Mouse (Mus musculus) G1E (cell line): ENCODE data around the gene Gab2. TPM values are rescaled to one million over a fixed set of nuclear protein-coding genes. Genes with fewer than 3 reads are reported as not detected.

Source experiments
- ATAC-seq: 2 replicates; pipeline ENCODE4 v1.8.0; 2016; ENCODE audit warnings: mild to moderate bottlenecking; ENCODE audit not compliant: insufficient number of reproducible peaks, poor library complexity, low FRiP score, severe bottlenecking; ENCODE audit errors: extremely low read depth
- DNase-seq: peaks from one replicate; pipeline ENCODE4 v3.0.0; 2012; ENCODE audit warnings: low spot score
- H3K27me3 ChIP-seq: 2 replicates; pipeline ENCODE4 v1.6.1; 2012; ENCODE audit warnings: mild to moderate bottlenecking, low read length, inconsistent platforms; ENCODE audit not compliant: insufficient read depth
- H3K36me3 ChIP-seq: replicated peaks from 2 replicates; pipeline ENCODE3; 2012; ENCODE audit warnings: mild to moderate bottlenecking, inconsistent platforms
- H3K4me1 ChIP-seq: 2 replicates; pipeline ENCODE4 v1.6.1; 2012; ENCODE audit warnings: low read depth, low read length, inconsistent platforms, mixed read lengths; ENCODE audit not compliant: insufficient read depth
- H3K4me3 ChIP-seq: 2 replicates; pipeline ENCODE4 v1.5.1; 2012; ENCODE audit warnings: low read depth, mild to moderate bottlenecking, inconsistent platforms, low read length, moderate library complexity, mixed read lengths
- H3K9me3 ChIP-seq: replicated peaks from 2 replicates; pipeline ENCODE4 v1.6.1; 2012; ENCODE audit warnings: inconsistent platforms
- CTCF ChIP-seq: IDR thresholded peaks from 2 replicates; pipeline ENCODE4 v1.5.1; 2012; ENCODE audit warnings: low read depth, low read length, inconsistent platforms, mixed read lengths
- GATA1 ChIP-seq: IDR thresholded peaks from 2 replicates; pipeline ENCODE4 v1.6.1; 2012; ENCODE audit warnings: borderline replicate concordance, low read length, inconsistent platforms, mixed read lengths
- GATA2 ChIP-seq: IDR thresholded peaks from 2 replicates; pipeline ENCODE4 v1.6.1; 2012; ENCODE audit warnings: low read depth, low read length, inconsistent platforms, borderline replicate concordance
- POLR2AphosphoS5 ChIP-seq: IDR thresholded peaks from 2 replicates; pipeline ENCODE4 v1.6.1; 2012; ENCODE audit warnings: low read depth, low read length, inconsistent platforms; ENCODE audit not compliant: insufficient replicate concordance
- TAL1 ChIP-seq: conservative IDR thresholded peaks from 2 replicates; pipeline ENCODE4 v1.6.1; 2012; ENCODE audit warnings: low read depth, low read length, inconsistent platforms, mixed read lengths
- polyA plus RNA-seq: library from polyadenylated mRNA; stranded (reverse); fragments of >175 nt; gene quantifications from 2 replicates; pipeline ENCODE4 v1.2.3, GENCODE M21; 2012
- total RNA-seq, 2 experiments: library from RNA; stranded (forward) in 1 of 2; stranded (reverse) in 1 of 2; fragments of 200-1000 nt in 1 of 2; fragments of >200 nt in 1 of 2; fragmentation: Nextera tagmentation in 1 of 2; gene quantifications; 2 replicates each; pipeline ENCODE4 v1.2.3; 2014 to 2017

The Gab2 gene
- total and polyA plus RNA-seq, 3 experiments: 13.2 to 80.3 (median 22.7) TPM

- H3K4me1 ChIP-seq: peaks cover 19% of the 10 kb centered on the region
- H3K9me3 ChIP-seq: no peaks in the 10 kb centered on the region
- TF ChIP-seq TAL1 (no peak), GATA1 (no peak), CTCF (no peak), GATA2 (no peak)
- H3K27me3 ChIP-seq: peaks cover 48% of the 10 kb centered on the region
- DNase-seq (no peak), ATAC-seq (no peak)
- H3K4me3 ChIP-seq: no peak overlapping the region
- H3K36me3 ChIP-seq: no peaks in the 10 kb centered on the region
Observed at GRCm38 (mm10) chr7:97349438-97349837, 268.1 kb downstream of the Gab2 start.

DNA sequence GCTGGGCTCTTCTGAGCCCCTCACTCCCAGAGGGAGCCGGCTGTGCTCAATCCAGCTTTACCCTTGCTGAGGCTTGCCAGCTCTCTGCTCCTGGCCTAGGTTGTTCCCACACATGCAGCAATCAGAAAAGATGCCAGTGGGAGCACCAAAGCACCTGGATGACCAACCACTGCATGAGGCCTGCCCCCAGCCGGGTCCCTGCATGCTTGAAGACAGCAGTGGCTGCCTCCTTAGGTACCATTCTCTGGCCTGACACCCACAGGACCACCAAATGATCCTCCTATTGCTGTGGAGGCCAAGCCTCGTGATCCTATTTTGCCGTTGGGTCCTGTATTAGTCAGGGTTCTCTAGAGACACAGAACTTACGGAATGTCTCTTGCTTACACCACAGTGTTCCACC is 269.5 kb downstream of the Gab2 start:
- Histone ChIP-seq H3K36me3 (no peaks in the 10 kb centered on the region), H3K4me3 (no peak overlapping the region), H3K27me3 (peaks cover 55% of the 10 kb centered on the region), H3K9me3 (no peaks in the 10 kb centered on the region), H3K4me1 (peaks cover 21% of the 10 kb centered on the region)
- no peak for DNase-seq
- TF ChIP-seq CTCF (no peak), TAL1 (no peak), GATA1 (no peak), POLR2AphosphoS5 (no peak), GATA2 (no peak)
- ATAC-seq: no peak

GRCm38 (mm10) chr7:97351792-97352513 is 270.6 kb downstream of the Gab2 start:
- ATAC-seq (no peak), DNase-seq (no peak)
- peaks cover 64% of the 10 kb centered on the region for H3K27me3 ChIP-seq
- H3K9me3 ChIP-seq: no peaks in the 10 kb centered on the region
- H3K4me1 ChIP-seq: peaks cover 14% of the 10 kb centered on the region
- H3K4me3 ChIP-seq: no peak overlapping the region
- H3K36me3 ChIP-seq: no peaks in the 10 kb centered on the region
- TF ChIP-seq POLR2AphosphoS5: no peak
- no peak for TF ChIP-seq TAL1

DNA sequence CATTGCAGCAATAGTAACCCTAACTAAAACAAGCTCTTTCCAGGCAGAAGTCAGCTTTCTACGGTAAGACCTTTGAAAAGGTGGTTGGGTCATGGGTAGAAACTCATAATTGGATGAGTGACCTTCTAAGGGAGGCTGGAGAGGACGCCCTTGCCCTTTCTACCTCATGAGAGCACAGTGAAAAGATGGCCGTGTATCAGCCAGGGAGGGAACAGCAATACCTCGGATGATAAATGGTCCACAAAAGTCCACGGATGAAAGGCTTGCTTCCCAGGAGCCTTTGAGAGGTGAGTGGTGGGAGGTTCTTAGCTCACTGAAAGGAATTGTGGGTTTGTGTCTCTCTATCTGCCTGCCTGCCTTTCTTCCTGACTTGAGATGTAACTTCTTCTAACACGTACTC is 272.0 kb downstream of the Gab2 start:
- Histone ChIP-seq H3K4me1 (peaks cover 10% of the 10 kb centered on the region), H3K27me3 (peaks cover 65% of the 10 kb centered on the region), H3K36me3 (no peaks in the 10 kb centered on the region), H3K4me3 (no peak overlapping the region), H3K9me3 (no peaks in the 10 kb centered on the region)
- no peak for ATAC-seq
- DNase-seq: no peak
- no peak for TF ChIP-seq GATA1
- TF ChIP-seq TAL1: no peak
- TF ChIP-seq POLR2AphosphoS5: no peak
- no peak for TF ChIP-seq CTCF
- no peak for TF ChIP-seq GATA2

DNA sequence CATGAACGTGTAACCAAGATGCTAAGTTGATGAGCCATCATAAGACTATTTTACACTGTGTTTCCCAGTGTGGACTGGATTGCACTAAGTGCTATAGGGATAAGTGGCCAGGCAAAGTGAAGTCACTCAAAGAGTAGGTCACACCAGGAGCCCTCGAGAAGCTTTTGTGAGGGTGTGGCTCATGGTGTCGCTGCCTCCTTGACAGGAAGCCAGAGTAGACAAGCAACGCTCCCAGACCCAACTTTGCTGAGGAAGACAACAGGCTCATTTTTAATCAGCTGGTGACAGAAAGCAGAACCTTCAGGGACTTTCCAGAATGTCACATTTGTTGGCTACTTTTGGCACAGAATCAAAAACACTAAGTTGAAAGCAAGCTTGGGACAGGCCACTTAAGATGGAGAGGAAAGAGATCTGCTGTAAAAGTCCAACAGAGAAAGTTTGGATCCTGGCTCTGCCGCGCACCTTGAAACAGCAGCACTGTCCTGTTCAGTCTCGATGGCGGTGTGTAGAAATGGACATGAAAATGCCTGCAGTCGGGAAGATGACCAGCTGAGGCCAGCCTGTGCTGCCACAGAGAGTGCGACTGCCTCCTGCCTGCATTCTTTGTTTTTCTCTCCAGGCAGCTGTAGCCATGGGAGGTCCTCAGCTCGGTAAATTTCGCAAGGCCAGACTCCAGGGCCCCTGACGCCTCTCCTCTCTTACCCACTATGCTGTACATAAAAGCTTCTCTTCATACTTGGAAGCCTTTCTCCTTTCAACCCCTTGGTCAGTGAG is 273.9 kb downstream of the Gab2 start:
- ATAC-seq (no peak), DNase-seq (no peak)
- no peak overlapping the region for H3K4me3 ChIP-seq
- H3K27me3 ChIP-seq: peaks cover 57% of the 10 kb centered on the region
- H3K36me3 ChIP-seq: no peaks in the 10 kb centered on the region
- peaks cover 12% of the 10 kb centered on the region for H3K4me1 ChIP-seq
- TF ChIP-seq POLR2AphosphoS5 (no peak), GATA1 (no peak), GATA2 (no peak), CTCF (no peak), TAL1 (no peak)
- no peaks in the 10 kb centered on the region for H3K9me3 ChIP-seq

GRCm38 (mm10) chr7:97356253-97356652 is 274.9 kb downstream of the Gab2 start:
- Histone ChIP-seq H3K36me3 (no peaks in the 10 kb centered on the region), H3K27me3 (peaks cover 57% of the 10 kb centered on the region), H3K4me1 (peaks cover 12% of the 10 kb centered on the region), H3K9me3 (no peaks in the 10 kb centered on the region), H3K4me3 (no peak overlapping the region)
- DNase-seq: no peak
- TF ChIP-seq CTCF (no peak), TAL1 (no peak), POLR2AphosphoS5 (no peak), GATA2 (no peak), GATA1 (no peak)
- ATAC-seq: no peak

GRCm38 (mm10) chr7:97356875-97357276 is 275.5 kb downstream of the Gab2 start:
- no peaks in the 10 kb centered on the region for H3K9me3 ChIP-seq
- peaks cover 52% of the 10 kb centered on the region for H3K27me3 ChIP-seq
- no peak for DNase-seq
- no peak for TF ChIP-seq GATA2
- TF ChIP-seq GATA1: no peak
- no peak for TF ChIP-seq CTCF
- no peak for TF ChIP-seq TAL1
- TF ChIP-seq POLR2AphosphoS5: no peak
- no peak for ATAC-seq
- no peaks in the 10 kb centered on the region for H3K36me3 ChIP-seq
- no peak overlapping the region for H3K4me3 ChIP-seq
- peaks cover 12% of the 10 kb centered on the region for H3K4me1 ChIP-seq
